Mouse (Mus musculus) liver, embryonic 14 days (tissue): ENCODE data around the gene Tbc1d24. TPM values are rescaled to one million over a fixed set of nuclear protein-coding genes. Genes with fewer than 3 reads are reported as not detected.

Experiments
- polyA plus RNA-seq: library from polyadenylated mRNA; depleted of rRNA; stranded (reverse); fragments of >200 nt; gene quantifications from 2 replicates; pipeline ENCODE4 v1.2.3, GENCODE M21; 2012; rRNA removed

Gene Tbc1d24
- 12.2 and 15.2 TPM in 2 replicates for polyA plus RNA-seq

DNA sequence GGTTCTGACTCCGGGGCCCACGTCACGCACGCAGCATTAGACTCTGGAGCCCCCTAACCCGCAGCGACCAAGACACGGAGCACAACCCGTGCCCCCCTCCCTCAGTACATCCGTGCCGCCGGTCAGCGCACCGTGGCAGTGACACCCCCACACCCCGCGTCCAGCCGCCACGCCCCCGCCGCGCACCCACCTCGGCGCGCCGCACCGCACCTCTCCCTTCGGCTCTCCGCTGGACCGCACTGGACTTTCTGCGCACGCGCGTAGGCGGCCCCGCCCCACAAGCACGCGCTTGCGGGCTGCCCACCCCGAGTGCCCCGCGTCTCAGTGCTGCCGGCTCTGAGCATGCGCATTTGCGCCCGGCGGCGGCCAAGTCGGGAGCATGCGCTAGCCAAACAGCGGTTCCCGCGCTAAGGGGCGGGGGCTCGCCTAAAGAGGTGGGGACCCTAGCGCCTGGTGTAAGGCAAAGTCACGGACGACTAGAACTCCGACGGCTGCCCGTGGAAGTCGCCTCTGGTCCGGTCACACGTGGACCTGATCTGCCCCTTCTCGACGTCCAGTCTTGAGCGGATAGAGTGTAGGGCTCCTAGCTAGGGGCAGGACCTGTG, at the start of gene Tbc1d24:
Gene Tbc1d24 (minus strand): TSS at position 279 of the 605 bp plus-strand sequence.

DNA sequence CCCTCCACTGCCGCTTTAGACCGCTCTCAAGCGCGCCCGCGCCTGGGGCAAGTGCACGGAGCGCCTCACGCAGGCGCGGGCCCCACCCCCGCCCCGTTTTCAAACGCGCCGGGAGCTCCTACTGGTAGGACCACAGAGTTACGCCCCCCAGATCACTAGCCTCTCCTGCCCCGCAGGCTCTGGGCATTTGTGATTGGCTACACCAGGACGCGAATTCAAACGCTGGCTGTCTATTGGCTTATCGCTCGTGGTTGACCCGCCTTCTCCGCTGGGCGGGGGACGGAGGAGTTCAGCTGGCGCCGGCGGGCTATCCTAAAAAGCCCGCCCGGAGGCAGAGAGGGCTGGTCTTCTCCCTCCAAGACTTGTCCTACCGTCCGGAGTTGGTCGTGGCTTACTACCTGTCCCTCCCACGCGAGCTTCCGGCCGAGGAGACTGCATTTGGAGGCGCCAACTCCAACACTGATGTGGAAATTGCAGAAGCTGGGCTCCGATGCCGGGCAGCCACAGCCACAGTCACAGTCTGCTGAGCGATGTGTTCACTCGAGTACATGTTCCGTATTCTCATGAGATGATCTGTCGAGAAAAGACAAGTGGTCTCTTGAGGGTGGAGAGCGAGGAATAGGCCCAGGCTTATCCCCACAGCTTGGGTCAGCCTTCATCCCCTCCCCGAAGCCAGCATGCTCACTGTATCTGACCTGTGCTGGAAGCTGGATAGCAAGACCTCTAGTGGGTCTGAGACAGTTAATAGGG, 46.1 kb upstream of the Tbc1d24 start, which contains the start of gene Ccnf:
Gene Ccnf (minus strand): TSS at position 165 of the 750 bp plus-strand sequence.

DNA sequence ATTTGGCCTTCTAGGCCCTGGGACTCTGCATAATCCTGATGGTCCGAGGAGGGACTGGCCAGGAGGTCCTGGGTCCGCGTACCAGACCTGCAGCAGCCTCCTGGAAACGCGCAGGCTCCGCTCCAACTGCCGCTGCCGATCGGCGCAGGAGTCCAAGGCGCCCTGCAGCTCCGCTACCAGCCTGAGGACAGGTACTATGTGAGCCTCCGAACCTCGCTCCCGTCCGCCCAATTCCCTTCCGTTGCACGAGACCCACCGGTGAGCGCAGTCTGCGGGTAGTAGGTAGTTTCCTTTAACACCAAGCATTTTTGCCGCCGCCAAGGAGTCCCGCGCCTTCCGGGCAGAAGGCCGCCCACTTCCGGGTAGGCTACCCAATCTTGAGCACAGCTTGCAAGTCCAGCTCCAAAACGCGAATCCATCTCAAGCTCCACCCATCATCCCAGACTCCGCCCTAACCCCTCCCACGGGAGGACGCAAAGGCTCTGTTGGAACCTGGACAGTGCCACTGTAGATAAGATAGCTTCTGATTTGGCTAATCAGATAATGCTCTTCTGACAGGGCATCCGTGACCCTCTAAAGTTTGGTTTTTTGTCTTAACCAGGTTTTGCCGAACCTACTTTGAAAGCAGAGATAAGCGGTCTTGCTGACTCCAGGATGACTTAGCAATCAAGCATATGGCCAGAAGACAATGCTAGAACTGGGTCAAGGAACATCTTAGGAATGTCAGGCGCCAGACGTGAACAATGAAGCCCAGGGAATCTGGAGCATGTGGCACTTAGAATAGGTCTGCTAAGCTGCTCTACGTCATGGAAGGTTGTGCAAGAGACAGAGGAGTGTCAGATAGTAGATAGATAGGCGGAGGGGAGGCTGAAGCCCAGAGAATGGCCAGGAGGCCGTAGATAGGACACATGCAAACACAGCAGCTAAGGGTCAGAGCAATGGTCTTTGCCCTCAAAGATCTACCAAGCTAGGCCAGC, 15.4 kb upstream of the Tbc1d24 start, which contains the start of gene Tedc2:
Gene Tedc2 (minus strand): TSS at position 417 of the 977 bp plus-strand sequence.

GRCm38 (mm10) chr17:24209043-24209915, 3.9 kb upstream of the Tbc1d24 start, which contains the start of gene Ntn3:
Gene Ntn3, minus strand, starts transcription at chr17:24209531.

DNA sequence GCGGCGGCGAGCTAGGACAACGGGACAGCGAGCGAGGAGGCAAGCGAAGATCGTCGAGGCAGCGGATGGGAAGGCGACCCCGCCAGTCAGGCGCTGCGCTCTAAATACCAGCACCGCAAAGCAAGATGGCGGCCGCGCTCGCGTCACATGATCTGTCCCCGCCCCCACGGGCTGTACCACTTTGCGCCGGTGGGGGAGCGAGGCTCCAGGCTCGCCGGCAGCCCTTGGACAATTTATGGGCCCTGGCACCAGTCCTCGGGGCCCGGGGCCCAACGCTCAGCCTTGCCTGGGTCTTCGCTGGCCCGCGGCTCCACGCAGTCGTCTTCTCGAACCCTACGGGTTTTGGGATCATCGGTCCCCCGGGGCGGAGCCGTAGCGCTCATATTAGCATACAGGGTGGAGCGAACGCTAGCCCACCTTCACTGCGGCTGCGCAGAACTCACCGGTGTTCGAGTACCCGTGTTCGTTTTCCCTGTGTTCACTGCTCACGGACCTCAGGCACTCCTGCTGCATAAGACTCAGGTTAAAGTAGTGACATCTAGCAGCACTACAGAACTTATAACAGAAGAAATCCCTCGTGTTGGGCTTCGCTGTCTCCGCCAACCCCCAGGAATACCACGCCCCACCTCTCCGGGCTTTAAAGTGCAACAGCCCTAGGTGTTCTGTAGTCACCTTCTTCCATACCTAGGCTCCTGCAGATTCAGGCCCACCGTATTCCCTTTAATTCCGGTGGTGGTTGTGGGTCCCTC, 35.9 kb downstream of the Tbc1d24 start, which contains the start of gene Atp6v0c:
Gene Atp6v0c (minus strand): TSS at position 386 of the 749 bp plus-strand sequence.

DNA sequence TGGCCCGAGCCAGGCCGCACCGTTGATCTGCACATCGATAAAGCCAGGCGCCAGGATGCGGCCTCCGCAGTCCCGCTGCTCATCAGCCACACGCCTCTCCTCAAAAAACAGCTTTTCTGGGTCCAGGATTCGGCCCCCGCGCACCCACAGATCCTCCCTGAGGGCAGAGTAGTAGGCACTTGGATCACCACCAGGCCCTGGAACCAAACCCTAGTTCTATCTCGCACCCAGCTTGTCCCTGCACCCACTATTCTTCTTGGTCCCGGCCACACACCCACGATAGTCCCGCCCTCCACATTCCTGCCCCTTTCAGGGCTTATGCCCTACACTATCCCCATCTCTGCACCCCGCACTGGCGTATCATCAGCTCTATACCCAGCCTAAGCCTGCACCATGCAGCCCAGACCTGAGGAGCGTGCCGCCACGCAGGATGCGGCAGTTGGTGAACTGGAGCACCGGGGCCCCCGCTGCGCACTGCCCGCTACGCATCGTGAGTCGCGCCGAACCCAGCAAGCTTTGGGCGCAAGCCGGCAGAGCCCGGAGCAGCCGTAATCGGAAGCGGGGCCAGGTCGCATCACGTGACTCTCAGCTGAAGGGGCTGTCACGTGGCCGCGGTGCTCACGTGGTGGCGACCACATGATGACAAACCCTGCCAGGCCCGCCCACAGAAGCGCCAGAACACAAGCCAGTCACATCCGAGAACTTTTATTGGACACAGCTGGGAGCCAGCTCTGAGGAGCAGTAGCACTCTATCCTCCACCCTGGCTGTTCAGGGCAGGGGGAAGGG, 42.0 kb downstream of the Tbc1d24 start, which contains the start of gene Amdhd2:
Gene Amdhd2 (minus strand): TSS at position 591 of the 787 bp plus-strand sequence.

GRCm38 (mm10) chr17:24150824-24151223, 54.5 kb downstream of the Tbc1d24 start, which contains the start of gene Pdpk1:
Gene Pdpk1, minus strand, starts transcription at chr17:24150924.

Other genes starting within 250 kb of the Tbc1d24 start
- 0.06 and 0.09 TPM in 2 replicates for gene Prss30, start 225.0 kb downstream of the Tbc1d24 start, polyA plus RNA-seq
- gene Prss22, start 207.5 kb downstream of the Tbc1d24 start, polyA plus RNA-seq, result 0.05 TPM in 1 of 2 replicates, not detected in the other
- gene Prss27, start 167.4 kb downstream of the Tbc1d24 start, polyA plus RNA-seq, result 0.10 TPM in 1 of 2 replicates, not detected in the other
- 9.7 and 11.2 TPM in 2 replicates for gene Kctd5, start 132.1 kb downstream of the Tbc1d24 start, polyA plus RNA-seq
- gene Pdpk1, start 54.6 kb downstream of the Tbc1d24 start, polyA plus RNA-seq, result 9.2 and 11.4 TPM in 2 replicates
- 9.5 and 10.5 TPM in 2 replicates for gene Amdhd2, start 41.8 kb downstream of the Tbc1d24 start, polyA plus RNA-seq
- 198 and 244 TPM in 2 replicates for gene Atp6v0c, start 35.9 kb downstream of the Tbc1d24 start, polyA plus RNA-seq
- gene Ntn3, start 4.0 kb upstream of the Tbc1d24 start, polyA plus RNA-seq, result 0.45 and 0.63 TPM in 2 replicates
- 15.4 and 18.1 TPM in 2 replicates for gene Tedc2, start 15.3 kb upstream of the Tbc1d24 start, polyA plus RNA-seq
- 33.9 and 39.6 TPM in 2 replicates for gene Ccnf, start 45.9 kb upstream of the Tbc1d24 start, polyA plus RNA-seq
- gene Abca17, start 145.5 kb upstream of the Tbc1d24 start, polyA plus RNA-seq, result not detected in 2 replicates
- 12.3 and 15.2 TPM in 2 replicates for gene Abca3, start 146.4 kb upstream of the Tbc1d24 start, polyA plus RNA-seq
- 108 and 124 TPM in 2 replicates for gene Rnps1, start 209.0 kb upstream of the Tbc1d24 start, polyA plus RNA-seq
- gene Eci1, start 221.1 kb upstream of the Tbc1d24 start, polyA plus RNA-seq, result 46.1 and 53.9 TPM in 2 replicates
- gene Dnase1l2, start 237.5 kb upstream of the Tbc1d24 start, polyA plus RNA-seq, result 1.5 and 2.5 TPM in 2 replicates